Mouse (Mus musculus) heart, adult 18-20 months (tissue): ENCODE measurements around the gene Samd4. TPM values are rescaled to one million over a fixed set of nuclear protein-coding genes. Genes with fewer than 3 reads are reported as not detected.

ENCODE experiments used
- DNase-seq, 2 experiments: peaks; one replicate each; pipeline ENCODE4 v3.0.0; 2021 to 2022; ENCODE audit warnings: mixed read lengths in 1 of 2
- long read RNA-seq, 2 experiments: library from polyadenylated mRNA; stranded (forward); transcript quantifications; one replicate each; pipeline ENCODE4 v2.0.0; 2021
- total RNA-seq, 2 experiments: library from RNA; stranded (reverse); gene quantifications; 2 replicates each; pipeline ENCODE4 v1.2.3; 2021

The Samd4 gene
- 10 to 100 TPM; 51.2 to 56.1 TPM for total RNA-seq
- long read RNA-seq, experiment 1, partial matches to known transcripts, result 1 of 7 reads
- long read RNA-seq, experiment 1, other reads (novel, unspliced or antisense), result 6 of 7 reads
- long read RNA-seq, experiment 2, partial matches to known transcripts, result 1 of 1 reads
- long read RNA-seq, experiment 2, other reads (novel, unspliced or antisense), result 0 of 1 reads

GRCm38 (mm10) chr14:46882431-46883067, at the start of gene Samd4:
TSS of gene Samd4 (plus strand) at chr14:46882854.
- DNase-seq, result peak; percentile 92 to 94

GRCm38 (mm10) chr14:46839326-46839725, 43.3 kb upstream of the Samd4 start:
- no peak for DNase-seq

- DNase-seq, result no peak
These were observed 36.9 kb upstream of the Samd4 start for GRCm38 (mm10) chr14:46845706-46846105.

- DNase-seq, result no peak
These were observed 34.5 kb upstream of the Samd4 start for GRCm38 (mm10) chr14:46848063-46848590.

GRCm38 (mm10) chr14:46848736-46849135, 33.9 kb upstream of the Samd4 start:
- DNase-seq, result no peak

GRCm38 (mm10) chr14:46849769-46850168, 32.9 kb upstream of the Samd4 start:
- DNase-seq, result no peak

- DNase-seq, result no peak
These were observed 29.0 kb upstream of the Samd4 start for GRCm38 (mm10) chr14:46853677-46854076.

- no peak for DNase-seq
These were observed 19.7 kb upstream of the Samd4 start for GRCm38 (mm10) chr14:46862922-46863321.

GRCm38 (mm10) chr14:46880935-46881334, 1.7 kb upstream of the Samd4 start:
- peak; percentile 73 to 85 for DNase-seq

GRCm38 (mm10) chr14:46881581-46882430, 848 bp upstream of the Samd4 start:
- DNase-seq, result peak in 1 of 2 experiments; percentile 60

GRCm38 (mm10) chr14:46883068-46883870, 615 bp downstream of the Samd4 start:
- DNase-seq, result peak; percentile 79 to 82

- peak; percentile 59 to 76 for DNase-seq
These were observed 1.3 kb downstream of the Samd4 start for GRCm38 (mm10) chr14:46883871-46884441.

- peak; percentile 70 to 76 for DNase-seq
These were observed 2.2 kb downstream of the Samd4 start for GRCm38 (mm10) chr14:46884701-46885428.

- DNase-seq, result peak; percentile 18 to 49
These were observed 2.7 kb downstream of the Samd4 start for GRCm38 (mm10) chr14:46885429-46885755.

- peak; percentile 69 to 82 for DNase-seq
These were observed 3.2 kb downstream of the Samd4 start for GRCm38 (mm10) chr14:46885891-46886301.

GRCm38 (mm10) chr14:46889096-46889495, 6.4 kb downstream of the Samd4 start:
- DNase-seq, result peak in 1 of 2 experiments; percentile 14

- no peak for DNase-seq
These were observed 11.3 kb downstream of the Samd4 start for GRCm38 (mm10) chr14:46893961-46894360.

GRCm38 (mm10) chr14:46897953-46898352, 15.3 kb downstream of the Samd4 start:
- no peak for DNase-seq

GRCm38 (mm10) chr14:46898626-46899025, 16.0 kb downstream of the Samd4 start:
- no peak for DNase-seq

- DNase-seq, result peak in 1 of 2 experiments; percentile 42
These were observed 19.9 kb downstream of the Samd4 start for GRCm38 (mm10) chr14:46902498-46903087.
